Mouse (Mus musculus): Measurements from ENCODE around the gene Vmn1r24.
"Not testable (repeated sequence)": the region's sequence is repeated elsewhere in the genome, so short reads cannot be mapped to it uniquely, and the experiment has no call there.

The Vmn1r24 gene

GRCm38 (mm10) chr6:57961403-57961802, at the start of gene Vmn1r24:
Gene Vmn1r24, minus strand, starts transcription at chr6:57961503.
- H3K36me3 ChIP-seq (ENCODE audit: insufficient read depth, low read length): not testable (repeated sequence)

DNA sequence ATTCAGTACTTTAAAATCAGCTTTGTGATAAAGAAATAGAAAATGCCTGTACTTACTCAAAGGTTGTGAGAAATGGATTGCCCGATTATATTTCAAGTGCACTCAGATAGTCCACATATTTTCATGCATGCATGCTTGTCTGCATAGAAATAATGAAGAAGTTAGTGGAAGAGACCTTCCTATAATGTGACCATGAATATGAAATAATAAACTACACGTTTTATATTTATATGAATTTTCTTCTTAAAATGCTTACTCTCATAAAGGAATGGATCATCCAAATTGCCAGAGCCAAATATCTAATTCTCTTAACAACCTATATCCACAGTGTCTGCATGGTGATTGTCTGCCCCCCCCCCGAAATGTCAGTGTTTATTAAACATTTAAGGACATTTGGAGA, 19.4 kb upstream of the Vmn1r24 start, which contains the start of gene Vmn1r25:
TSS of gene Vmn1r25 (minus strand) at position 101 of the 400 bp plus-strand sequence.
- H3K4me1 ChIP-seq (replicated peaks; ENCODE audit: low read depth, low read length): no peaks in the 10 kb centered on the region
- no peaks in the 10 kb centered on the region for H3K36me3 ChIP-seq (ENCODE audit: insufficient read depth, low read length)
- no peaks in the 10 kb centered on the region for H3K27me3 ChIP-seq (ENCODE audit: insufficient read depth, low read length)
- H3K4me3 ChIP-seq (replicated peaks; ENCODE audit: low read length): no peak within 1 kb of the TSS
- no peak for TF ChIP-seq CTCF (conservative IDR thresholded peaks at IDR 0.05; ENCODE audit: low read length)
- no peak for TF ChIP-seq POU5F1 (IDR thresholded peaks at IDR 0.05; ENCODE audit: borderline replicate concordance, low read length)
- TF ChIP-seq NANOG (IDR thresholded peaks at IDR 0.05; ENCODE audit: borderline replicate concordance, low read length): no peak
- H3K9me3 ChIP-seq (ENCODE audit: low read length): no peaks in the 10 kb centered on the region

More at GRCm38 (mm10) chr6:57961403-57961802, at the start of gene Vmn1r24:
- not testable (repeated sequence) for H3K4me1 ChIP-seq (replicated peaks; ENCODE audit: low read depth, low read length); H3K9me3 ChIP-seq (ENCODE audit: low read length); H3K27me3 ChIP-seq (ENCODE audit: insufficient read depth, low read length); H3K4me3 ChIP-seq (replicated peaks; ENCODE audit: low read length)

GRCm38 (mm10) chr6:57926738-57927137, 34.6 kb downstream of the Vmn1r24 start, which contains the start of gene Vmn1r23:
Gene Vmn1r23, minus strand, starts transcription at chr6:57926838.
- TF ChIP-seq NANOG (IDR thresholded peaks at IDR 0.05; ENCODE audit: borderline replicate concordance, low read length): no peak
- no peak for TF ChIP-seq CTCF (conservative IDR thresholded peaks at IDR 0.05; ENCODE audit: low read length)
- TF ChIP-seq POU5F1 (IDR thresholded peaks at IDR 0.05; ENCODE audit: borderline replicate concordance, low read length): no peak
- Histone ChIP-seq H3K36me3 (ENCODE audit: insufficient read depth, low read length) (no peaks in the 10 kb centered on the region), H3K9me3 (ENCODE audit: low read length) (no peaks in the 10 kb centered on the region), H3K27me3 (ENCODE audit: insufficient read depth, low read length) (no peaks in the 10 kb centered on the region), H3K4me1 (replicated peaks; ENCODE audit: low read depth, low read length) (no peaks in the 10 kb centered on the region), H3K4me3 (replicated peaks; ENCODE audit: low read length) (no peak within 1 kb of the TSS)

GRCm38 (mm10) chr6:57907928-57908327, 53.4 kb downstream of the Vmn1r24 start, which contains the start of gene Vmn1r22:
Gene Vmn1r22, minus strand, starts transcription at chr6:57908028.
- Histone ChIP-seq H3K36me3 (ENCODE audit: insufficient read depth, low read length) (no peaks in the 10 kb centered on the region), H3K27me3 (ENCODE audit: insufficient read depth, low read length) (no peaks in the 10 kb centered on the region), H3K4me3 (replicated peaks; ENCODE audit: low read length) (no peak within 1 kb of the TSS), H3K4me1 (replicated peaks; ENCODE audit: low read depth, low read length) (no peaks in the 10 kb centered on the region), H3K9me3 (ENCODE audit: low read length) (peaks cover 15% of the 10 kb centered on the region)
- no peak for TF ChIP-seq NANOG (IDR thresholded peaks at IDR 0.05; ENCODE audit: borderline replicate concordance, low read length)
- no peak for TF ChIP-seq POU5F1 (IDR thresholded peaks at IDR 0.05; ENCODE audit: borderline replicate concordance, low read length)
- TF ChIP-seq CTCF (conservative IDR thresholded peaks at IDR 0.05; ENCODE audit: low read length): no peak
